10 mouse cellular contexts compared by ENCODE assay signal in the genomic region with DNA sequence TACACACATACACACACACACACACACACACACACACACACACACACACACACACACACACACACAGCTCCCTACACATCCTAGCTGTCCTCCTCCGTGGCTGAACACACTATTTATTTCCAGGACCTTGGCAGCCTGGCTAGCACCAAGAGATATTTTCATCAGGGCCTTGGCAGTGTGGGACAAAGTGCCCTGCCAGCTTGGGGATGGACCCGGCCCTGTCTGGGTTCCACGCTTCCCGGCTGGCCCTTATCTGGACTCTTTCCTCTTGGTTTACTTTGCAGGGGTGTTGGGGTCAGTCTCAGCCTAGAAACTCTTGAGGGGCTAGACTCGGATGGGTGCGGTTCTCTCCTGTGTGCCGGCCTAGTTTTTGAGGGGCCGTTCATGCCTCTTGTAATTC. TPM values are rescaled to one million over a fixed set of nuclear protein-coding genes. Genes with fewer than 3 reads are reported as not detected.
A peak's percentile ranks its signal among the peaks of the same experiment; 100 is the strongest.
DNase-seq lines count a peak whose midpoint lies in the region; ATAC-seq lines count a peak whose summit lies in the region.
"Had no signal": no experiment of that assay in that cellular context is flagged by ENCODE, and none has a peak within 500 bp of the region (broad histone marks: within the 10 kb centered on the region; RNA-seq: fewer than 3 reads in every experiment).

No protein-coding gene starts in this region.

- 0 out of 2 replicates have a peak, but pooled peaks cover 6% of the 10 kb centered on the region for H3K4me1 ChIP-seq in midbrain, embryonic 12.5 days
- H3K4me1 ChIP-seq in midbrain, embryonic 13.5 days (replicated peaks) = peaks cover 5% of the 10 kb centered on the region; the same call in 1 of the 2 replicates
- peaks cover 29% of the 10 kb centered on the region for H3K4me1 ChIP-seq in stomach, embryonic 15.5 days

- no peak for ATAC-seq in midbrain, embryonic 12.5 days (ENCODE audit: low FRiP score, low read depth)
- ATAC-seq in midbrain, embryonic 13.5 days = no peak
- no peak for ATAC-seq in stomach, embryonic 15.5 days (ENCODE audit: insufficient read depth, low FRiP score, low read depth)

- H3K9me3 ChIP-seq in midbrain, embryonic 12.5 days = no peaks in the 10 kb centered on the region
- H3K9me3 ChIP-seq in midbrain, embryonic 13.5 days = no peaks in the 10 kb centered on the region
- H3K9me3 ChIP-seq in stomach, embryonic 15.5 days = no peaks in the 10 kb centered on the region

- H3K36me3 ChIP-seq in midbrain, embryonic 12.5 days = no peaks in the 10 kb centered on the region
- H3K36me3 ChIP-seq in midbrain, embryonic 13.5 days = no peaks in the 10 kb centered on the region
- H3K36me3 ChIP-seq in stomach, embryonic 15.5 days = no peaks in the 10 kb centered on the region

- peak; percentile 75 for DNase-seq in adrenal gland, adult 2 months
- no peak for DNase-seq in adrenal gland, postnatal 4 days (ENCODE audit: low spot score in 2 of 2)
- peak; percentile 55 to 65 for DNase-seq in heart, postnatal 10 days
- no peak for DNase-seq in frontal cortex, postnatal 14 days (ENCODE audit: low spot score in 2 of 2)
- DNase-seq in spleen, adult 12 weeks (ENCODE audit: low spot score) = no peak
- DNase-seq: kidney, adult 11 months; thymus, adult 2 months had no signal

- 0 out of 2 replicates have a peak overlapping the region, but pooled peaks have one; percentile 11 for H3K9ac ChIP-seq in midbrain, embryonic 12.5 days (replicated peaks)
- no peak overlapping the region for H3K9ac ChIP-seq in midbrain, embryonic 13.5 days (replicated peaks)
- H3K9ac ChIP-seq in stomach, embryonic 15.5 days = no peak overlapping the region

- H3K27me3 ChIP-seq in midbrain, embryonic 12.5 days = no peaks in the 10 kb centered on the region
- H3K27me3 ChIP-seq in midbrain, embryonic 13.5 days = 0 out of 2 replicates have a peak, but pooled peaks cover 4% of the 10 kb centered on the region
- H3K27me3 ChIP-seq in stomach, embryonic 15.5 days (replicated peaks) = no peaks in the 10 kb centered on the region

- no peak overlapping the region for H3K4me2 ChIP-seq in midbrain, embryonic 12.5 days (replicated peaks)
- H3K4me2 ChIP-seq in midbrain, embryonic 13.5 days (replicated peaks) = no peak overlapping the region
- H3K4me2 ChIP-seq in stomach, embryonic 15.5 days = no peak overlapping the region

- H3K27ac ChIP-seq in midbrain, embryonic 12.5 days (replicated peaks) = no peak overlapping the region
- H3K27ac ChIP-seq in midbrain, embryonic 13.5 days = no peak overlapping the region
- H3K27ac ChIP-seq in stomach, embryonic 15.5 days = peak overlapping the region; percentile 67

- WGBS in midbrain, embryonic 12.5 days = 79% methylated on average over 8 of the region's 8 CpGs
- 79% methylated on average over 8 of the region's 8 CpGs for WGBS in midbrain, embryonic 13.5 days
- WGBS in stomach, embryonic 15.5 days = 24% methylated on average over 8 of the region's 8 CpGs

- intact Hi-C loops in heart, postnatal 10 days (cut with DNase I) = loop anchor here (2.0 kb wide), 1 partner anchor 44 kb away; no protein-coding TSS in a partner anchor

- H3K4me3 ChIP-seq in midbrain, embryonic 12.5 days = no peak overlapping the region
- no peak overlapping the region for H3K4me3 ChIP-seq in midbrain, embryonic 13.5 days (replicated peaks)
- no peak overlapping the region for H3K4me3 ChIP-seq in stomach, embryonic 15.5 days (replicated peaks)

RNA-seq across cellular contexts. Expression of a gene that starts 8.2 kb away (rescaled TPM):
- total RNA-seq in adrenal gland, adult 2 months (2021) = 10 to 100 TPM; 15.5 to 19.5 TPM
- polyA plus RNA-seq in adrenal gland, adult 2 months (2012; rRNA removed) = 17.6 and 20.4 TPM in 2 replicates
- total RNA-seq in adrenal gland, postnatal 4 days (2021) = 10 to 100 TPM in 1 of 2 experiments, 1 to 10 TPM in 1; 9.9 to 11.7 TPM
- 3.7 and 5.7 TPM in 2 replicates for polyA plus RNA-seq in midbrain, embryonic 12.5 days (2016; fragmentation: Nextera tagmentation; extraction: Ambion mirVana)
- polyA plus RNA-seq in midbrain, embryonic 13.5 days (2015; fragmentation: Nextera tagmentation; extraction: Ambion mirVana) = 1.9 and 2.1 TPM in 2 replicates
- total RNA-seq in heart, postnatal 10 days (2021) = 10 to 100 TPM; 10.6 to 14.8 TPM
- polyA plus RNA-seq in stomach, embryonic 15.5 days (2015; fragmentation: Nextera tagmentation; extraction: Ambion mirVana) = 33.5 and 34.5 TPM in 2 replicates

Comparison
In these comparisons a context has a peak if more than half of its experiments do, and no peak if none do; other contexts are left out.
1. DNase-seq: peak in adrenal gland, adult 2 months (single experiment) and heart, postnatal 10 days (2 of 2); none in adrenal gland, postnatal 4 days (0 of 2), frontal cortex, postnatal 14 days (0 of 2) and spleen, adult 12 weeks (single experiment).